Mouse (Mus musculus) heart, postnatal 10 days (tissue): ENCODE data around the gene Morn4. TPM values are rescaled to one million over a fixed set of nuclear protein-coding genes. Genes with fewer than 3 reads are reported as not detected.

Source experiments
- DNase-seq, 2 experiments: peaks; one replicate each; pipeline ENCODE4 v3.0.0; 2021
- intact Hi-C: fragments of 180-260 bp; cut with DNase I; formaldehyde crosslinking; loops from one replicate; pipeline ENCODE4 v1.15.1; 2025
- total RNA-seq, 2 experiments: library from RNA; stranded (reverse); gene quantifications; 2 replicates each; pipeline ENCODE4 v1.2.3; 2021

Gene Morn4
- total RNA-seq = 1 to 10 TPM; 5.9 to 7.4 TPM

GRCm38 (mm10) chr19:42086166-42086565 lies at the start of gene Morn4:
Gene Morn4, minus strand, starts transcription at chr19:42086357.
- intact Hi-C loops = no loop called here
- DNase-seq = peak; percentile 83 to 86

GRCm38 (mm10) chr19:42135070-42135469 lies 48.9 kb upstream of the Morn4 start:
- intact Hi-C loops = no loop called here
- DNase-seq = no peak

GRCm38 (mm10) chr19:42131101-42131500 lies 44.9 kb upstream of the Morn4 start:
- DNase-seq = peak in 1 of 2 experiments; percentile 11
- intact Hi-C loops = no loop called here

DNA sequence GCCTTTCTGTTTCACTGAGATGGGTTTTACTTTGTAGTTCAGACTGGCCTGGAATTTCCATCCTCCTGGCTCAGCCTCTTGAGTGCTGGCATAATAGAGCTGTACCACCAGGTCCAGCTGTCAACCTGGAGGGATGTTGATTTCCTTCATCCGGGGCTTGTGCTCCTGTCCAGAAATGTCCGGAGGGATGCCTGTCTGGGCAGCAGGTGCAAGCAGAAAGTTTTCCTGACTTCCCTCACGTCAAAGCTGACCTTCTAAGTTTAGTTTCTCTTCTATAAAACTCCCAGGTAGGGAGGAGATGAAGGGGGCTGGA lies 44.1 kb upstream of the Morn4 start:
- DNase-seq = peak in 1 of 2 experiments; percentile 9
- intact Hi-C loops = no loop called here

DNA sequence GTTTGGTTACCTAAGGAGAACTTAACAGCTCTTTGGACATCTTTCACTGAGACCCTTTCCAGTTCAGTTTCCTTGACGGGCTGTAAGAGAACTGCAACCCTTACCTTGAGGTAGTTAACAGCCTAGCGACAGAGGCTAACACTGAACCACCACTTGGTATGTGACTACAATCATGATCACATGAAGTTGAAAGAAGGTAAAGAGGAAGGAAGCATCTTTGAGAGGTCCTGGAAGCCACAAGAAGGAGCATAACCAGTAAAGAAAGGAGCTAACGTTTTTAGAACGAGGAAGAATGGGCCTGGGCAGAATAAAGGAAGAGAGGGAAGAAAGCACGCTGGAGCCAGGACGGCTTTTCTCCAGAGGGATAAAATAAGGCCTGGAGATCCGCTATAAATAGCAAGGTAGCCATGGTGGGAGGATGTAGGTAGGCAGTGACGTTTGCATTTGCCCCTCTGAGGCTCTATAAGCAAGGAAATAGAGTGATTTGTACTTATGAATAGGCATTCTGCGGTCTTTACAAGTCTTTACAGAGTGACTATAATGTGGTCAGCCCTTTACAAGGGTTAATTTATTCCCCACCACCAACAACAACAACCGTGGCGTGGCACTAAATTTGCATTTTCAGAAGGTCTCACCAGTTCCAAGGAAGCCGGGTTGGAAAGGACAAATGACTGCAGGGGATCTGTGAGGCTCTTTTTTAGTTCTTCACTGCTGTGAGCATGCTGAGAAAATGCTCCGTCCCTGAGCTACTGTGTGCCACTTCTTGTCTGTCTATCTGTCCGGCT lies 43.5 kb upstream of the Morn4 start:
- intact Hi-C loops = no loop called here
- no peak for DNase-seq

GRCm38 (mm10) chr19:42128787-42129508 lies 42.8 kb upstream of the Morn4 start, which contains the start of gene Avpi1:
Gene Avpi1, minus strand, starts transcription at chr19:42129059.
- intact Hi-C loops = no loop called here
- DNase-seq = peak; percentile 97 to 98

GRCm38 (mm10) chr19:42128052-42128740 lies 42.0 kb upstream of the Morn4 start:
- intact Hi-C loops = no loop called here
- no peak for DNase-seq

DNA sequence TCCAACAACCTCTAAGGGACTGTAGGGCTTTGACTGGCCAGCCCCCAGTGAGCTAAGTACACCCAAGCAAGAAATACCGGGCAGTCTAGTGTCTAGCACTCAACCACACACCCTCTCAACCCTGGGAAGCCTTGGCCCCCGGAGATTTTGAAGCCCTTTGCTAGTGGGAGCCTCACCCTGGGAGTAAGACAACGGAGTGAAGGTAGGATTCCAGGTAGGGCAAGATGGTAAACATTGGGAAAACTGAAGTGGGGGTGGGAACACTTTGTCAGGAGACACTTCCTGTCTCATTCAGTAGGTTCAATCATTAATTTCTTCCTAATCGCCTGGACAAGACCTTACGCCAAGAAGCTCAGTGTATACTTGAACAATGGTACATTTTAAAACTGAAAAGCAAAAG lies 40.9 kb upstream of the Morn4 start:
- DNase-seq = no peak
- intact Hi-C loops = no loop called here

DNA sequence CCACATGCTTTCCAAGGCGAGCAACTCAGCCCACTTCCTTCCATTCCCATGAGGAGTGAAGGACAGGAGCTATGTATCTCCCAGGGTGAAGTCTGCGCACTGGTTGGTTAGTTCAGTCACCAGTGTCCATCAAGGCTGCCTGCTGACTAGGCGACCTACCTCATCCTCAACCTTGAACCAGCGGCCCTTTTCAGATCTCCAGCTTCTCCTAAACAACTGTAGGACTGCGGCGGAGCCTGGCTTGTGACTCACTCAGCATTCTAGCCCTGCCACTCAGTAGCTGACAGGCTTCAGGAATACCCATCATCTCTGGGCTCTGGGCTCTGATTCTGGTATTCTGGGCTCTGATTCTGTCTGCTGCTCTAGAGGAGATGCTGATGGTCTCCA lies 40.1 kb upstream of the Morn4 start:
- intact Hi-C loops = no loop called here
- DNase-seq = no peak

- intact Hi-C loops = no loop called here
- DNase-seq = no peak
Observed at GRCm38 (mm10) chr19:42125501-42126218, 39.5 kb upstream of the Morn4 start.

GRCm38 (mm10) chr19:42124684-42125083 lies 38.5 kb upstream of the Morn4 start:
- DNase-seq = no peak
- intact Hi-C loops = no loop called here

- intact Hi-C loops = no loop called here
- no peak for DNase-seq
Observed at GRCm38 (mm10) chr19:42120451-42120850, 34.3 kb upstream of the Morn4 start.

DNA sequence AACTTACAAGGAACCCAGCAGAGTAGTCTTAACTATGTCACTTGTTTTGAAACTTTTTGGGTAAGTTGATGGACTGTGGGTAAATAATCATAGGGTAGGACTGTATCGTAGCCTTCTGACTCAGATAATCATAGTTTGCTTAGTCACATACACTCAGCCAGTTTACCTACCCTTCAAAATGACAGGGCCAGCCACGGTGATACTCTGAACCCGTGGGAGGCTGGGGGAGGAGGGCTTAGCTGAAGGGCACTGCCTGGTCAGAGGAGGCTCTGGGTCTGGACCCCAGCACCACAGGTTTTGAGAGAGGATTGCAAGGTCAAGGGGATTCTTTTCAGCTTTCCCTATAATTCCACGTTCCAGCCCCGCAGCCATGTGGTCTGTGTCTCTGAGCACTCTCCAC lies 32.4 kb upstream of the Morn4 start:
- intact Hi-C loops = no loop called here
- DNase-seq = no peak

DNA sequence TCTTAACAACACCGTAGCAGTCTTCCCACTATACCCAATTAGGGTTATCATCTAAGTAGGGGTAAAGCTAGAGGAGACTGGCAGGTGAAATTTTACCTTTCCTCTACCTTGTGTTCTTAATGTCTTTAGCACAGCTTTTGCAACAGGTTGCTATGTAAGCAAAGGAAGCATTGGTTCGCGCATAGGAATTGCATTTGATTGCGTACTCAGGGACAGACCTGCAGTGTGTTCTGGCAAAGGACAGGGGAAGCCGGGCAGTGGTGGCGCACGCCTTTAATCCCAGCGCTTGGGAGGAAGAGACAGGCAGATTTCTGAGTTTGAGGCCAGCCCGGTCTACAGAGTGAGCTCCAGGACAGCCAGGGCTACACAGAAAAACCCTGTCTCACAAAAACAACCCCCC lies 32.0 kb upstream of the Morn4 start:
- intact Hi-C loops = no loop called here
- DNase-seq = no peak

DNA sequence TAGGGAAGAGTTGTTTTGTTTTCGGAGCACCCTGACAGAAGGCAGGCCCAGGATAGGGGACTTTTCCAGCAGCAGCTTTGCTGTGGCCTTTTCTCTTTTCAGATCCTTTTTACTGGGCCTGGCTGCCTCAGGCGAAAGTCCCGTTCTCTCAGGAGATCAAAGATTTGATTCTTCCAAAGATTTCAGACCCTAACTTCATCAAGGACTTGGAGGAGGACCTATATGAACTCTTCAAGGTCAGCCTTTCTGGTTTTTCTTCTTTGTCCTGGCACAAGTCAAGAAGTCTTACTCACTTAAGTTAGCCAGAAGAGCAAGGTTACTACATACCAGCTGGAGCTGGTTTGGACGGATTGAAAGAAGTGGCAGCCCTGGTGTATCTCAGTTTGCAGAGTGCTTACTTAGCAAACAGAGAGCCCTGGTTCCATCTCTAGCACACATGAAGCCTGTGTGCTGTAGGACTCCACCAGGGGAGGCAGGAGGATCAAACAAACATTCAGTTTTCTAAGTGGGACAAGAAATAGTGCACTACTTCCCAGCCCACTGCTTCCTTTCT lies 29.7 kb upstream of the Morn4 start:
- DNase-seq = no peak
- intact Hi-C loops = no loop called here

GRCm38 (mm10) chr19:42104681-42105080 lies 18.5 kb upstream of the Morn4 start:
- DNase-seq = no peak
- intact Hi-C loops = no loop called here

- no peak for DNase-seq
- intact Hi-C loops = no loop called here
Observed at GRCm38 (mm10) chr19:42099406-42099805, 13.2 kb upstream of the Morn4 start.

DNA sequence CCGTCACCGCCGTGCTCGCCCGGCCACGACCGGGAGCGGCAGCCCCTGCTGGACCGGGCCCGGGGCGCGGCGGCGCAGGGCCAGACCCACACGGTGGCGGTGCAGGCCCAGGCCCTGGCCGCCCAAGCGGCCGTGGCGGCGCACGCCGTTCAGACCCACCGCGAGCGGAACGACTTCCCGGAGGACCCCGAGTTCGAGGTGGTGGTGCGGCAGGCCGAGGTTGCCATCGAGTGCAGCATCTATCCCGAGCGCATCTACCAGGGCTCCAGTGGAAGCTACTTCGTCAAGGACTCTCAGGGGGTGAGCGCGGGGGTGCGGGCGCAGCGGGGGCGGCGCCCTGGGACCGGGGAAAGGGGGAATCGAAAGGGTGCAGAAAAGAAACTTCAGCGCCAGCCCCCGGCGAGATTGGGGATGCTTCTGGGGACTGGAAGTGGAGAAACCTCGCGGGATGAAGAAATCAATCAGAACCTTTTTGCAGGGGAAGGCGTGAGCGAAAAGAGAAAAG lies 4.5 kb upstream of the Morn4 start:
- intact Hi-C loops = no loop called here
- no peak for DNase-seq

GRCm38 (mm10) chr19:42089748-42090595 lies 3.8 kb upstream of the Morn4 start, which contains the start of gene Pi4k2a:
Gene Pi4k2a, plus strand, starts transcription at chr19:42090470.
- intact Hi-C loops = no loop called here
- peak; percentile 99 to 100 for DNase-seq
